Mouse (Mus musculus) ovary, postnatal 36 days (tissue): Measurements from ENCODE around the gene Etv3.
"Not testable (repeated sequence)": the region's sequence is repeated elsewhere in the genome, so short reads cannot be mapped to it uniquely, and the experiment has no call there.

Experiments used
- DNase-seq: peaks from one replicate; pipeline ENCODE4 v3.0.0; 2022; ENCODE audit warnings: low spot score, mixed read lengths

Etv3 gene

DNA sequence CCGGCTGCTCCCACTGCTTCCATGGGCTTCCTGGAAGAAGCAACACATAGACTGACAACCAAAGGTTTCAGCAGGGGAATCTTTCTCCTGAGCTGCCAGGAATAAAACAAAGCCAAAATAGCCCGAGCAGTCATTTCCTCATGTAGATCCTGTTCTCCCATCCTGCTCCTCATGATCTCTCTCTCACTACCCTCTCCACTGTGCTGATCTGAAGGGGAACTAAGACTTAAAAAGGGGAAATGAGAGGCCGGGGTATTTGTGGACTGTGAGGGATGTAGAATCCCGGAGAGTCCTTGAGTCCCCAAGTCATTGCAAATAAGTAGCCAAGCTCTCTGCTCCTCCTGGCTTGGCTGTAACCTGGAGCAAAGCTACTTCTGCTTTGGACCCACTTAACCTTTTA, 4.1 kb upstream of the Etv3 start:
- DNase-seq, result no peak

DNA sequence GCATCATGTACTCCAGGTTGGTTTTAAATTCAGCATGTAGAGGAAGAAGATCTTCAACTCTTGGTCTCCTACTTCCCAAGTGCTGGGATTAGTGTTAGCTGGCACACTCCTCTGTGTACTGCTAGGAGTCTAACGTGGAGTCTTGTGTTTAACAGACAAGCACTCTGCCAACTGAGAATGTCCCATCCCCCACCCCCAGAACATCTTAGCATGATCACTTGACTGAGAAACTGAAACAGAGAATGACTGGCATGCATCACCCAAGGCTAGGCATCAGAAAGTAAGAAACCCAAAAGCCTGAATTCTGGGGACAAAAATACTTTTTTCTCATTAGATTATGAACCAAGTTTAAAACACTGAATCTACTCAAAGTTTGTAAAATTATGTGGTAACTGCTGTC, 3.4 kb upstream of the Etv3 start:
- no peak for DNase-seq

DNA sequence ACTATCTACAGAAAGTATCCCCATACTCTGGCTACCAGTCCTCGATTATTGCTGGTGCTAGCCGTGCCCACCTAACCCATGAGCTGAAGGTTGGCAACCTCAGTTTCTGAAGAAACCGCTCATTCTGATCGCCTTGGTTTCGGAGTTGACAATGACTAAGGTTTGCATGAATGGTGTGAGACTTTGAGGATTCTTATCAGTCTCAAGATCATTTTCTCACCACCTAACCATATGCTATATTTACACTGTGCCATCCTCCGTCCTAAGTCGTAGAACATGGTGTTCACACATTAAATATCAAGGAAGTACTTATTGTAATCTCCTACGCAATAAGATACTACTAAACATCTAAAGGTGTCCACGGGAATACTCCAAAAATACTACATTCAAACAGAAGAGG, 1.5 kb upstream of the Etv3 start:
- no peak for DNase-seq

DNA sequence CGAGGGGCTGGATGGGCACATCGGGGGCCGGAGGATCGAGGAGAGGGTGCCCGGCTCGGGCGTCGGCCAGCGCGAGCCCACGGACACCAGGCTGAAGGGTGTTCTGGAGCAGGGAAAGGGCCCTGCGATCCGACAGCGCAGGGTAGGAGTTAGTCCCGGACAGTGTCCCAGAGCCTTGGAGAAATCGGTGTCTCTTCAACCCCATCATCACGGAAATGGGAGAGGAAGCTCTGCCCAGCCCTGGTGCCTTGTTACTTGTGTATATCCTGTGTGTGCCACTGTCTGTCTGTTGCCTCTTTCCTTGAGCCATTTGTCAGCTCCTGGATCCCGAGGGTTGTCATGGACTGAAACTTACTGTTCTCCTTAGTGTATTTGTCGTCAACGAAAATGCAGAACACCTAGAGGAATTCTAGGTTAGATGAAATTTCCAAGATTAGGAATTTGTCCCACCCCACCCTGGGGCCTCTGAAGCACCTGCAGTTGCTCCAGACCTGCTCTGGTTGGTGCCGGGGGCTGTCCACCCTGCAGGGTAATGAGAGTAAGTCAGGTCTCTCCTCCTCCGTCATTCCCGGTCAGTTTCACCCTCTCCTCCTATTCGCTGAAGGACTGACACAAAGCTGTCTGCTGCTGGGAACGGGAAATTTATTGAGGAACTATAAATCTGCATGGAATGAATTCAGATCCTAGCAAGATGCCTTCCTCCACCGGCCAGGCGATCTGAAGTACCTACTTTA, 797 bp downstream of the Etv3 start:
- DNase-seq, result no peak

DNA sequence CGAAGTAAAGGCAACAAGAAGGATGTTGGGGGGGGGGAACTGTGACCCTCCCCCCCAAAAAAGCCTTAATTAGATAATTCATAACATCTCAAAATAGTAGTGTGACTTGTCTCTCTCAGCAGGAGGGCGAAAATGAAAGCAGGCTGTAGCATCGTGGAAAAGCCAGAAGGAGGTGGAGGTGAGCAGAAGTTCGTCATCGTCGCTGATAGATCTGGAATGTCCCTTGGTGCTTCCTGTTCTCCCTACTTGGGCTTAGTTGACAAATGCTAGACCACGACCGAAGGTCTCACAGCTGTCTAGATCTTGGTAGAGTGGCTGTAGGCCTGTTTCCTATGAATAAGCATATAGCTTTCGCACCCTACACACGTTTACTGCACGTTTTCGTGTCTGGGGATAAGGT, 1.9 kb downstream of the Etv3 start:
- DNase-seq, result no peak

DNA sequence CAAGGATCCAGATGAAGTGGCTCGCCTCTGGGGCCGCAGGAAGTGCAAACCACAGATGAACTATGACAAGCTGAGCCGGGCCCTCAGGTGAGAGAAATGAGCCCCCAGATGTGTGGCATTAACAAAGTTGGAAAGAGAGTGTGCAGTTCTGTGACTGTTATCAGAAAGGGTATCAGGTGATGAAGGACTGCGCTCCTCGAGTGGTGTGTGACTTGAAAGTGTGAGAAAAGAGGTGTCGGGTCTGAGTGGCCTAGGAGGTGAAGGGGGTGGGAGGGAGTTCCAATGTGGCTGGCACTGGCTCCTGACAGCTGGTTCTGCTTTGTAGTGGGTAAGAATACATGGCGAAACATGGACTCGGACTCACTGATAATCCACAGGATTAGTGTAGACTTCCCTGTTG, 2.8 kb downstream of the Etv3 start:
- DNase-seq, result no peak

DNA sequence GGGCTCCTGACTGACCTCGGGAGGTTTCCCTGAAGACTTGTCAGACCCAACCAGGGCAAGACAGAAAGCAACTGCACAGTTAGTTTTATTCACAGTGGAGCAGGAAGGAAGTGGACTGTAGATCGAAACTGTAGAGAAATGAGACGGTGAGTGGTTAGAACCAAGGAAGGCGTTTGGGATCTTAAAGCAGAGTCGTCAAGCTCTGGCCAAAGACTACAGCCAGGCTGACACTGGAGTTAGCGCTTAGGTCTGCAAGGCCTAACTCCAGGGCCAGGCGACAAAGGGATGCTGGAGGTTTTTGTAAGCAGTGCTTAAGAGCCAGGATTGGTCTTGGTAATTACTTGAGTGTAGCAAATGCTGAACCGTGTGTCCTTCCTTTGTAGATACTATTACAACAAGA, 3.6 kb downstream of the Etv3 start:
- DNase-seq, result no peak

DNA sequence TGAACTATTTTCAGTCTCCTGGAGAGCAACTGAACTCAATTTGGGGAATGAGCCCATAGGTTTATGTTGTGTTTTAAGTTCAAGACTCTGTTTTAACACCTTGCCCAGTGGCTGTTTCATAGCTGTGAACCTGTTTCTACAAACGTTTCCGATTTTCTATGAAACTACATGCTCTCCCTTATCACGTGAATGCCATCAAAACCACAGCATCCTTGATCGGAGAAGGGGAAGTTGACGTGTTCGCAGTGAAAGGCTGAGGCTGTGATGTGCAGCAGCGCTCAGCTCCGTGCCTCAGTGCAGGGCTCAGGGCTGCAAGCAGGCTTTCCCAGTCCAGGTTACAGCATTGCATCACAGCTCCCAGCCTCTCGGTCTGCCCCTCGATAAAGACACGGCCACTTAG, 4.4 kb downstream of the Etv3 start:
- no peak for DNase-seq

DNA sequence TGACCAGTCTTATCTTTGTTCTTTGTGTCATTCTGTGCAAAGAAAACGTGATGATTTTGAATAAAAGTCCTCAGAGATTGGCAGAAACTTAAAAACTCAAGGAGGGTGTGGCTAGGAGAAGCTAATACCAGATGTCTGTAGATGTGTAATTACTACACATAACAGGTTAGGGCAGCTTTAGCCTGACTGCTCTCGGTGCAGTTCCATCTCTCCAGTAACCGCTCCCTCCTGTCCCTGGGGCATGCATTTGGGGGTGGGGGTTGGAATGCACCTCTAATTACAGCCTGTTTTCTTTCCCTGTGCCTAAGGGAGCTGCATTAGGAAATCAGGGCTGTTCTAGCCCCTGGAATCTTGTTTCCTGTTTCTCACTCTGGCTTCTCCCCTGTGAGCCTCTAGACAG, 5.0 kb downstream of the Etv3 start:
- DNase-seq, result no peak

DNA sequence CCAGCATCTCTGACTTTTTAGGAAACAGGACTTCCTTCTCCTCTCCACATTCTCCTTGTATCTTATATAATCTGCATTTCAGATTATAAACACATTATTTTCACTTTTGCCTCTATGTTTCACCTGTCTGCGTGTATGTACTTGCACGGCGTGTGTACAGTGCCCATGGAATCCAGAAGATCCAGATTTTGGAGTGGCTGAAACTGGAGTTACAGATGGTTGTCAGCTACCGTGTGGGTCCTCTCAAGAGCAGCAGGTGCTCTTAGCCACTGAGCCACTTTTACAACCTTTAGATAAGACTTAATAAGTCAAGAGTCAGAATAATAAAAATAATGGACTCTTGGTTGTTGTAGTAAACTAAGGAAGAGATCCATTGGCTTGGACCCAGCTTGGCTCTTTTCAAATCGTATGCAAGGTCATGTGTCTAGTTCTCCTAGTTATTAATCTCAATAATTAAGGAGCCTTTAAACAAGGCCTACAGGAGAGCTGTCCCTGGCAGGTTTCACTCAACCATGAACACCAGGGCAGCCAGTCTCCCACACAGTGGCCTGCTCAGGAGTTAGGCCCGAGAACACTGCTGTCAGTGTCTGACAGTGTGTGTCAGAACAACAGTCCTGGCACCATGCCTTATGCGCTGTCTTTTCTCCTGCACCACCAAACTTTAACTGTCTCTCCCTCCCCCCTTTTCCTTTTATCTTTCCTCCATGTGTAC, 8.6 kb downstream of the Etv3 start:
- DNase-seq, result no peak

DNA sequence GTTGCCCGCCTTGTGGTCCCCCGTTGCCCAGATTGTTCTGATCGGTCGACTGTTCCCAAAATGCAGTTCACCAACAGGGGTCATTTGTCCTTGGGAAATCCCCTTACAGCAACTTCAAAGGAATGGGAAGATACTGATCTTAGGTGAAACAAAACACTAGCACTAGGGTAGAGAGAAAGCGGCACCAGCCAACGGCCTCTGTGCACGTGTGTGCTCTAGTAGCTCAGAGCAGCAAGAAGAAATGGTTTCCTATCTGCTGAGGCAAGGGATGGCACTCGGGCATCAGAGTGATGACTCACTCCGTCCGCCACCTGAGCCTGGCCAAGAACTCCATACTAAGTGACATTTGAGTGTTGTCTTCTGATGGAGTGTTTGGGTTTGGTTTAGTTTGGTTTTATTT, 12.8 kb downstream of the Etv3 start:
- no peak for DNase-seq

DNA sequence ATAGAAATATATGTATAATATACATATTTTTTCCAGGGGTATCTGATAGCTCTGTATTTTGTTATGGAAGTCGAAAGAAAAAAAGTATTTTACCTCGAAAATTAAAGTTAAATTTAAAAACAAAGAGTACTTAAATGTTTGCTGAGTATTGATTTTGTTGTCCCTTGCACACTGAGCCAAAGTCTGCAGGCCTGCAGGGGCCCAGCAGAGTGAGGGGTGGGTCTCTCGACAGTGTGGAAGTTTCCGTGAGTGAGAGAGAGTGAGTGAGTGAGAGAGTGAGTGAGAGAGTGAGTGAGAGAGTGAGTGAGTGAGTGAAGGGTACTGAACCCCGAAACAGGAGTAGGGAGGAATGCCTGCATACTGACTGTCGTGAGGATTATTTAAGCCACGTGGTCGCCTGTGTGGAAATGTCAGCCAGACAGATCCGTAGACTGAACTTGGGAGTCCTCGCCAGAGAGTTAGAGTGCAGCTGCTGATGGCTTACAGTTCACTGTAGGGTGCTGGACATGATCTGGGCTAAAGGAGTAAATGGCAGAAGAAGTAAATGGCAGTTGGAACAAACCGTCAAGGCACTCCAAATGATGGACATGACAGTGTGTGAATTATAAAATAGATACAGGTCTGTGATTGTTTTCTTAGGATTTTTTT, 14.9 kb downstream of the Etv3 start:
- no peak for DNase-seq

DNA sequence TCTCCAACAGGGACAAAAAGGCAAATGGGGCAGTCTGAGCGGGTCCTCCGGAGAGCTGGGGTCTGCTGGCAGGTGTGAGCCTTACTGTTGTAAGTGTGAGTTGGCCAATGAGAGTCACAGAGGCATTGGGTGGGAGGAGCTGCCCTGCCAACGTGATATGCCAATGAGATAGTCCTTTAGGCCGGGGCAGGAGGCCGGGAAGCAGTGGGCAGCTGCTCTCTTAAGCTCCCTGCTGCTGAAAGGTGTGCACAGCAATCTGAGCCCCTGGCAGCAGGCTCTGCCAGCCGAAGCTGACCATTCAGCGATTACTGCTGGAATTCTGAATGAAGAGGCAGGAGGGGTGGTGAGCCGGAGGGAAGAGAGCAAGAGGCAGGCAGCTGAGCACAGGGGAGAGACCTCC, 15.5 kb downstream of the Etv3 start:
- no peak for DNase-seq

DNA sequence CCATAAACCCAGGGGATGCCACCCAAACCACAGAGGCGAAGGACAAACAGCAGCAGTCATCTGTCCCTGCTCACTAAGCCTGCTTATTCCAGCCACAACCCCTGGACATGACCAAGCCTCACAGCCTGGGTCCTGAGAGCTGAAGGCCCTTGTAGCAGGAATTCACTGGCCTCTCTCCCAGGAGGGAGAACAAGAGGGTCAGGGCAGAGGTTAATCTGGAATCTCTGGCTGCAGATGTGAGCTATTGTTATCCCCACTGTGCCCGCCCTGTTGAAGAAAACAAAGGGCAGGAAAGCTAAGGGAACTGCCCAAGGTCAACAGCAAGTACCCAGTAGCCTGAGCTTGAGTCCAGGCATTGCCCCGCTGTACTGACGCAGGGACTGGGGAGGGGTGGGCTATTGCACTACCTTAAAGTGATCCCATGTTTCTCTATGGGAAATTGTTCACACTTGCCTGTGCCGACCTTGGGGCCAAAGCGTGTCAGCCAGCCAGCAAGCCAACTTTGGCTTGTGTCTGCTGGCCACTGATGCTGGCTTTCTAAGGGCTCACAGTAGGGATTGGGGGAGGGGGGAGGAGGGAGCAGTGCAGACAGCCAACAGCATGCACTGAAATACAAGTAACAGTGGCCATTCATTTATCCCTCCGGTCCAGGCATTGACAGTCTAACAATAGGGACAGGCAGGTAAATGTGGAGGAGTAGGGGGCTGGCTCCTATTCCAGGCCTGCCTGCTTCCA, 17.4 kb downstream of the Etv3 start:
- no peak for DNase-seq

DNA sequence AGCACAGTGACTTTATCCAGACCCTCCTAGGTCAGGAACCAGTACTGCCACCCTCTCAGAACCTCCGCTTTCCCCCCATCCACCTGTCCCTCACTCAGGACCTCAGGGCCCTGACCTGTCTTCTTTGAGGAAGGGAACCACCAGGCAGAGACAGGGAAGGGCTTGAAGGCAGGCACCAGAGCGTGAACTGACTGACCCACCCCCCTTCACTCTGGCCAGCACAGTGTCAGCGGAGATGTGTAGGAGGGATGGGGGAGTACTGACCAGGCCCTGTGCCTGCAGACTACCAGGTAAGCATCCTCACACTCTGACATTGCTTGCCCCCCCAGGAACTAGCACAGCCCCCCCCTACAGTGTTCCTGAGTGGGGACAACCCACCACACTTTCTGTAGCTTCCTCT, 20.3 kb downstream of the Etv3 start:
- DNase-seq, result no peak

DNA sequence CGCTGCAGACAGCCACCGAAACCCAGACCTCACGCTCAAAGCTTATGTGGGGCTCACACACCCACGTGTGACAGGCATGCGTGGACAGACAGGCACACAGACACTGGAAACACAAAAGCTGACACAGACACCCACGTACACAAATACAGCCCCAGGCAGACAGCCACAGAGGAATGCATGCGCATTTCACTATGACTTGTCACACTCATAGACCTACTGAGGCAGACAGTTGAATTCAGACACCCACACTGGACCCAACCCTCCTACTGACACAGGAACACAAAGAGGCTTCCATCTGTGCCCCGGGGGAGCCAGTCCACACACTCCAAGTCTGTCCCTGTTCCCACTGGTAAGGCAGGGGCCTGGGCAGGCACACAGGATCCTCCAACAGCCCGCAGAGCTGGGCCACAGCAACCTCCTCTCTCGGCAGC, 21.1 kb downstream of the Etv3 start:
- no peak for DNase-seq

DNA sequence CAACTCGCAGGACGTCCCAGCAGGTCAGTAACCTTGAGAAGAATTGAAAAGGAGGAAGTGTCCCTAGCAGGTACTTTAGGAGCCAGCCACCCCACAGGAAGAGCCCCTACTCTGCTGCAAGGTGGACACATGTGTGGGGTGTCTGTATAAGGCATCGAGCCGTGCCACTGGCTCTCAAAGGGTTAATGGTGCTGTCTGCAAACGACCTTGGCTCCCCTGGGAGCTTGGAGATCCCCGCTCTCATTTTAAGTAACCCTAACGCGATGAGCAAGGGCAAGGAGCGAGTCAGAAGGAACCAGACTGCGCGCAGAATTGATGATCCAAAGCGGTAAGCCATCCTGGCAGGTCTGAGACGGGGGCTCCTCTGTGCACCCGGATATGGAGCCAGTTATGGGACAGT, 24.7 kb downstream of the Etv3 start:
- no peak for DNase-seq

DNA sequence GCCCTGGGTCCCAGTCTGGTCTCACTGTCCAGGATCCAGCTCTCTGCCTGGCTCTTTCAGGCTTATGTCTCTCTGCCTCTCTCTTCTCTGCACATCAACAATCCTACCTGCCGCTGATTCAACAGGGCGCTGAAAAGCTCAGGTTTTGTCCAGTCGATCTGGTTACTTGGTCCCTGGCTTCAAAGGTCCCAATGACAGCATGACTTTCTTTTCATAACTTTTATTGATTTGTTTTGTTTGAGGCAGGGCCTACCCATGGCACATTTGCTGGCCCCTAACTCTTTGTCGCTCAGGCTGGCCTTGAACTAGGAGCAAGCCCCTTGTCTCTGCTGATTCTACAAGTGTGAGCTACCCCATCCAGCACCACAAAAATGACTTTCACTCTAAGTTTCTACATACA, 27.1 kb downstream of the Etv3 start:
- no peak for DNase-seq

DNA sequence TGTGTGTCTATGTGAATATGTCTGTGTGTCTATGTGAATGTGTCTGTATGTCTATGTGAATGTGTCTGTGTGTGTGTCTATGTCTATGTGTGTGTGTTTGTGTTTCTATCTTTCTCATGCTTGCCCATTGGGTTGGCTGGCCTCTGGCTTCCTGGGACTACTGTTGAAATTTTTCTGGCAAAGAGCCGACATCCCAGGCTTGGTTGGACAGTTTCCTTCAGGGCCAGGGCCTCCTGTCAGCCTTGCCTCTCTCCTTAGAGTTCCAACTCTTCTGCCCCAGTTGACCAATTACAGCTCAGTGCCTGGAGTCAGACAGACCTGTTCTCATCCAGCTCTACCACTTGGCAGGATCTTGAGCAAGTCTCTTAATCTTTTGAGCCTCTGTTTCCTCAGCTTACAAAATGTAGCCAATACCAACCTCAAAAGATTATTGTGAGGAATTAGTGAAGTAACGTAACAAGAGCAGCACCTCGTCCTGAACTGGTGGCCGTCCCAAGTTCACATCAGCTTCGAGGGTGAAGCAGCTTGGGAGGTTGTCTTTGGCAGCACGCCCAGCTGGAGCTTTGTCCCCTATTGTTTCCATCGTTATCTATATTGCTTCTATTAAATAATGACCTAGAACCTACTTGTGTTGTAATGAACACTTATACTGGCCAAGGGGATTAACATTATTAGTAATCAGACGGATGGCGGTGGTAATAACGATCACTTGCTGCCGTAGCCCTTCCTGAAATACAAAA, 28.2 kb downstream of the Etv3 start:
- no peak for DNase-seq

DNA sequence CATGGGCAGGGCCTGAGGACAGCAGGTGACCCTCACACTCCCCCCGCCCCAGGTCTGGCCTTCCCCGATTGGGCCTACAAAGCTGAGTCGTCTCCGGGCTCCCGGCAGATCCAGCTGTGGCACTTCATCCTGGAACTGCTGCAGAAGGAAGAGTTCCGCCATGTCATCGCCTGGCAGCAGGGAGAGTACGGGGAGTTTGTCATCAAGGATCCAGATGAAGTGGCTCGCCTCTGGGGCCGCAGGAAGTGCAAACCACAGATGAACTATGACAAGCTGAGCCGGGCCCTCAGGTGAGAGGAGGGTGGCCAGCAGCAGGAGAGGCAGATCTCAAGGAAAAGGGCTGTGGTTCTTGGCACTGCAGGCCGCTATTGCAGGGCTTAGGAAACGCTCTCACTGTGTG, 29.7 kb downstream of the Etv3 start:
- not testable (repeated sequence) for DNase-seq

DNA sequence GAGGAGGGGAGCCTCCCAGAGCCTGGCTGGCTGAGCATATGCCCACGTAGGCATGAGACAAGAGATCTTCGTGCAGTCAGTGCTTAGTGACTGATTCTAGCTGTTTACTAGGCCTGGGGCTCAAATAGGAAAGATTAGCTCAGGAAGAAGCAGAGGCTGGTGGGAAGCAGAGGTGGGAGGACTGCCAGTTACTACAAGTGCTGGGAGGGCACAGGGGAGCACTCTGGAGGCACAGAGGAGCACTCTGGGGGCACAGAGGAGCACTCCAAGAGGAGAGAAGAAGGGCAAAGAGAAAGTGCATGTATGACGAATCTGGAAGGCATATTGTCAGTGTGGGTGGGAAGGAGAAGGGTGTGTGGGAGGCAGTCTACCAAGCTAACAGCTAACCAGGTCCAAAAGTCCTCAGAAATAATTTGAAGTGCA, 30.9 kb downstream of the Etv3 start:
- no peak for DNase-seq

DNA sequence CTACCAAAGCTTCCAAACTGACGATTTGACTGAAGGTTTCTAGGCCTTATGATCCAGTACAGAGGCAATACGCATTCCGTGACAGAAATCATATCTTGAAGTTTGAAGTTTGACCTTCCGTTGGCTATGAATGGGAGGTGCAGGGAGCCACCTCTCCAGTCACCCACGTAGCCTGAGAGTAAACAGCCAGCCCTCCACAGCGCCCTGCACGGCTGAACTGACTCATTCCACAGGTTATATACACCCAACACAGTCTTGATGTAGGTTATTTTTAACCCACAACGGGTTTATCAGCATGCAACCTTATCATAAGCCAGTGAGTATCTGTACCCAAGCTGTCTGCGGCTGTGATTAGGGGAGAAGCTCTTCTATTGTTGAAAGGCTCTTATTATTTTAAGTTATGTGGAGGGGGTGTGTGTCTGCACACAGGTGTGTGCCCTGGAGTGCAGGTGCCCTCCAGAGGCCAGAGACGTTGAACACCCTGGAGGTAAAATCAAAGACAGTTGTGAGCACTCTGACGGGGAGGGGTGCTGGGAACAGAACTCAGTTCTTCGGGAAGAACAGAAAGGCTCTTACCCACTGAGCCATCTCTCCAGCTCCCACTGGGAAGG, 31.6 kb downstream of the Etv3 start:
- DNase-seq, result no peak
